17 mouse cellular contexts compared by ENCODE assay signal in the genomic region with DNA sequence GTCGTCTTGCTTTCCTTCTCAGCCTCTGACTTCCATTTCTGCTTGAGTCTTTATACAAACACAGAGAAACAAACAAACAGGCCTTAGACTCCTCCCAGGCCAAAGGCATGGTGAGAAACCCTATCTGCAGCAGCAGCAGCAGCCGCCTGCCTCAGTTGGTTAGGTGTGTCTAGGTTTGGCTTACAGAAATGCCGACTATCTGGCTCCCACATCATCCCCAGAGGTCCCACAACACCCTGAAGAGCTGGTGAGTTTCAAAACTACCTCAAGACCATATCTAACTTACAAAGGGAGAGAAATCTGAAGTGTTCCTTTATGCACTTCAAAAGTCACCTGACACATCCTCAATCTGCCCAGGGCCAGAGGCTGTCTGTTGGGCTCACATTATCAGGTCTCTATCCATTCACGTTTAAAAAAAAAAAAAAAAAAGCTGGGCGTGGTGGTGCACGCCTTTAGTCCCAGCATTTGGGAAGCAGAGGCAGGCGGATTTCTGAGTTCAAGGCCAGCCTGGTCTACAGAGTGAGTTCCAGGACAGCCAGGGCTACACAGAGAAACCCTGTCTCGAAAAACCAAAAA. TPM values are rescaled to one million over a fixed set of nuclear protein-coding genes. Genes with fewer than 3 reads are reported as not detected.
A peak's percentile ranks its signal among the peaks of the same experiment; 100 is the strongest.
DNase-seq lines count a peak whose midpoint lies in the region; ATAC-seq and TF ChIP-seq lines count a peak whose summit lies in the region.
"Had no signal": no experiment of that assay in that cellular context is flagged by ENCODE, and none has a peak within 500 bp of the region (broad histone marks: within the 10 kb centered on the region; RNA-seq: fewer than 3 reads in every experiment).

No protein-coding gene starts in this region.

- H3K27me3 ChIP-seq in intestine, embryonic 14.5 days (replicated peaks; ENCODE audit: control insufficient read depth, insufficient read depth, low read length) = no peaks in the 10 kb centered on the region
- no peaks in the 10 kb centered on the region for H3K27me3 ChIP-seq in intestine, postnatal 0 days (replicated peaks; ENCODE audit: control insufficient read depth, insufficient read depth, low read length)
- H3K27me3 ChIP-seq: embryonic facial prominence, embryonic 15.5 days; limb, embryonic 12.5 days had no signal

- H3K27ac ChIP-seq in intestine, embryonic 14.5 days (ENCODE audit: low read depth) = peak overlapping the region; percentile 84
- no peak overlapping the region for H3K27ac ChIP-seq in intestine, postnatal 0 days (ENCODE audit: low read depth, low read length)
- H3K27ac ChIP-seq: embryonic facial prominence, embryonic 15.5 days; hindbrain, embryonic 10.5 days; limb, embryonic 12.5 days had no signal

- H3K9ac ChIP-seq in intestine, embryonic 14.5 days (ENCODE audit: low read length) = no peak overlapping the region
- no peak overlapping the region for H3K9ac ChIP-seq in intestine, postnatal 0 days (ENCODE audit: low read depth, low read length)
- H3K9ac ChIP-seq: embryonic facial prominence, embryonic 15.5 days; limb, embryonic 12.5 days had no signal

- H3K9me3 ChIP-seq in intestine, embryonic 14.5 days (ENCODE audit: control insufficient read depth, low read length) = no peaks in the 10 kb centered on the region
- H3K9me3 ChIP-seq in intestine, postnatal 0 days (ENCODE audit: control insufficient read depth) = no peaks in the 10 kb centered on the region
- H3K9me3 ChIP-seq: embryonic facial prominence, embryonic 15.5 days had no signal

- H3K4me3 ChIP-seq in intestine, embryonic 14.5 days (ENCODE audit: low read depth, low read length) = no peak overlapping the region
- H3K4me3 ChIP-seq in intestine, postnatal 0 days (ENCODE audit: low read depth, low read length) = no peak overlapping the region
- H3K4me3 ChIP-seq: embryonic facial prominence, embryonic 15.5 days; hindbrain, embryonic 10.5 days; layer of hippocampus, adult 2 months; limb, embryonic 12.5 days had no signal

- peaks cover 32% of the 10 kb centered on the region for H3K4me1 ChIP-seq in intestine, embryonic 14.5 days (replicated peaks; ENCODE audit: control insufficient read depth, insufficient read depth, low read length)
- 0 out of 2 replicates have a peak, but pooled peaks cover 4% of the 10 kb centered on the region for H3K4me1 ChIP-seq in intestine, postnatal 0 days (replicated peaks; ENCODE audit: control insufficient read depth, insufficient read depth, low read length)

- no peak for TF ChIP-seq CTCF in intestine, postnatal 0 days (IDR thresholded peaks at IDR 0.05; ENCODE audit: low read depth)

- no peak for ATAC-seq in intestine, embryonic 14.5 days (replicated peaks; ENCODE audit: low FRiP score, low TSS enrichment, low read depth)
- no peak for ATAC-seq in intestine, postnatal 0 days
- peak; percentile 70 for ATAC-seq in megakaryocyte progenitor cell, adult 5-6 weeks (replicated peaks; ENCODE audit: poor library complexity)
- ATAC-seq: forebrain, embryonic 14.5 days had no signal

- intact Hi-C loops in left cerebral cortex, postnatal 10 days (cut with DNase I) = loop anchor here (5.0 kb wide), 1 partner anchor 41 kb away; a partner anchor contains a TSS

- no peak for DNase-seq in intestine, embryonic 14.5 days (ENCODE audit: low spot score)
- DNase-seq in c-Kit-positive CD71-positive TER-119-negative erythroid progenitor cells, embryonic 14.5 days (ENCODE audit: low read depth) = peak; percentile 72
- DNase-seq in liver = peak; percentile 84
- DNase-seq in left cerebral cortex, postnatal 10 days (ENCODE audit: extremely low spot score in 1 of 2, low spot score in 2 of 2) = no peak
- no peak for DNase-seq in right cerebral cortex, postnatal 14 days
- no peak for DNase-seq in kidney, postnatal 25 days
- DNase-seq: adrenal gland, postnatal 36 days; cerebellum, postnatal 14 days; embryo, embryonic 11 days had no signal

- H3K4me2 ChIP-seq in intestine, embryonic 14.5 days (ENCODE audit: low read length) = no peak overlapping the region
- no peak overlapping the region for H3K4me2 ChIP-seq in intestine, postnatal 0 days (replicated peaks; ENCODE audit: low read depth)
- H3K4me2 ChIP-seq: embryonic facial prominence, embryonic 15.5 days; limb, embryonic 12.5 days had no signal

- WGBS in intestine, embryonic 14.5 days = 69% methylated on average over 8 of the region's 8 CpGs
- WGBS in intestine, postnatal 0 days = 63% methylated on average over 8 of the region's 8 CpGs

- H3K36me3 ChIP-seq in intestine, embryonic 14.5 days (ENCODE audit: control insufficient read depth, insufficient read depth, low read length) = no peaks in the 10 kb centered on the region
- H3K36me3 ChIP-seq in intestine, postnatal 0 days (ENCODE audit: control insufficient read depth, insufficient read depth) = no peaks in the 10 kb centered on the region
- H3K36me3 ChIP-seq: embryonic facial prominence, embryonic 15.5 days; hindbrain, embryonic 10.5 days; limb, embryonic 12.5 days had no signal

RNA-seq across cellular contexts. Expression of a gene that starts 40.3 kb away (rescaled TPM):
- polyA plus RNA-seq in intestine, embryonic 14.5 days (2014; fragmentation: Nextera tagmentation; extraction: Ambion mirVana) = 4.2 TPM in 2 replicates
- 1.6 and 1.8 TPM in 2 replicates for polyA plus RNA-seq in intestine, postnatal 0 days (2015; fragmentation: Nextera tagmentation; extraction: Ambion mirVana)
- 0.12 TPM in 1 of 2 replicates, not detected in the other for total RNA-seq in megakaryocyte progenitor cell, adult 5-6 weeks (2015)
- total RNA-seq in megakaryocyte progenitor cell, adult 5-6 weeks (2017) = not detected in 2 replicates
- 1 to 10 TPM; 3.1 to 3.3 TPM for total RNA-seq in left cerebral cortex, postnatal 10 days (2021)
- total RNA-seq: granulocyte monocyte progenitor cell, adult 5-6 weeks had no signal

RNA-seq across cellular contexts. Expression of a gene that starts 41.6 kb away (rescaled TPM):
- polyA plus RNA-seq in intestine, embryonic 14.5 days (2014; fragmentation: Nextera tagmentation; extraction: Ambion mirVana) = 1.5 and 1.6 TPM in 2 replicates
- 2.8 and 3.2 TPM in 2 replicates for polyA plus RNA-seq in intestine, postnatal 0 days (2015; fragmentation: Nextera tagmentation; extraction: Ambion mirVana)
- total RNA-seq in megakaryocyte progenitor cell, adult 5-6 weeks (2015) = 39.5 and 43.6 TPM in 2 replicates
- 12.5 and 15.5 TPM in 2 replicates for total RNA-seq in megakaryocyte progenitor cell, adult 5-6 weeks (2017)
- total RNA-seq in left cerebral cortex, postnatal 10 days (2021) = 1 to 10 TPM; 4.1 to 4.4 TPM

Comparison
In these comparisons a context has a peak if more than half of its experiments do, and no peak if none do; other contexts are left out.
1. DNase-seq: peak in c-Kit-positive CD71-positive TER-119-negative erythroid progenitor cells, embryonic 14.5 days (single experiment) and liver (single experiment); none in intestine, embryonic 14.5 days (single experiment), left cerebral cortex, postnatal 10 days (0 of 2), right cerebral cortex, postnatal 14 days (single experiment) and kidney, postnatal 25 days (0 of 2).